Mouse (Mus musculus): Measurements from ENCODE around the gene Slc8b1. TPM values are rescaled to one million over a fixed set of nuclear protein-coding genes. Genes with fewer than 3 reads are reported as not detected.
A peak's percentile ranks its signal among the peaks of the same experiment; 100 is the strongest.

The Slc8b1 gene
- total and polyA plus RNA-seq, 3 experiments: 3.2 to 5.8 (median 5.1) TPM

- H3K4me1 ChIP-seq (ENCODE audit: control insufficient read depth in 1 of 2, insufficient read depth in 2 of 2): peaks cover 11 to 58% of the 10 kb centered on the region in 2 experiments
- dilution Hi-C loops (cut with MboI; ENCODE audit: extremely low pct_ligation_motif_present, extremely low pct_unique_long_range_greater_than_20kb, low sequenced_read_pairs): no loop called here
- in situ Hi-C loops (cut with MboI; ENCODE audit: low pct_ligation_motif_present, low pct_unique_long_range_greater_than_20kb, low sequenced_read_pairs): loop anchor here (25.0 kb wide), 1 partner anchor 210 kb away; the partner anchor contains the start of gene Dtx1
- peaks cover 12% of the 10 kb centered on the region for H3K79me2 ChIP-seq (replicated peaks; ENCODE audit: control insufficient read depth, extremely low read depth, insufficient read depth, poor library complexity, severe bottlenecking)
- DNase-seq (ENCODE audit: extremely low read depth): peak; percentile 84
- peak overlapping the region; percentile 29; the same call in 1 of the 2 replicates for H3K27ac ChIP-seq (ENCODE audit: insufficient read depth, low read depth)
- peaks cover 12 to 28% of the 10 kb centered on the region in 2 experiments for H3K36me3 ChIP-seq (replicated peaks in 1 of 2; ENCODE audit: control insufficient read depth in 1 of 2, insufficient read depth in 1 of 2, low read length in 1 of 2)
- peak overlapping the region; percentile 85 to 89 (median 87) for H3K4me3 ChIP-seq (replicated peaks in 1 of 3; ENCODE audit: low read depth in 2 of 3, low read length in 2 of 3, poor library complexity in 1 of 3)
- no peak for TF ChIP-seq POLR2AphosphoS2 (IDR thresholded peaks at IDR 0.05; ENCODE audit: low read depth, low read length)
- peak; percentile 13; the same call in 1 of the 2 replicates for TF ChIP-seq CHD1 (IDR thresholded peaks at IDR 0.05; ENCODE audit: low read depth, low read length)
- peak; percentile 67 for TF ChIP-seq IRF4 (IDR thresholded peaks at IDR 0.05; ENCODE audit: low read depth, low read length)
- TF ChIP-seq HCFC1 (IDR thresholded peaks at IDR 0.05; ENCODE audit: low read depth, low read length): no peak
- TF ChIP-seq TCF12 (IDR thresholded peaks at IDR 0.05; ENCODE audit: low read depth, low read length): 0 out of 2 replicates have a peak, but pooled peaks have one; percentile 42
- no peak for TF ChIP-seq POLR2A (IDR thresholded peaks at IDR 0.05; ENCODE audit: low read depth, low read length)
- 0 out of 2 replicates have a peak, but pooled peaks have one; percentile 27 for TF ChIP-seq CHD2 (IDR thresholded peaks at IDR 0.05; ENCODE audit: low read length)
- no peak for TF ChIP-seq TBP (conservative IDR thresholded peaks at IDR 0.05; ENCODE audit: low read depth, low read length)
- no peak for TF ChIP-seq ZNF384 (IDR thresholded peaks at IDR 0.05; ENCODE audit: low read depth, low read length)
- TF ChIP-seq MAZ (IDR thresholded peaks at IDR 0.05; ENCODE audit: low read depth, low read length): 0 out of 2 replicates have a peak, but pooled peaks have one; percentile 26
- TF ChIP-seq RAD21 (IDR thresholded peaks at IDR 0.05; ENCODE audit: low read depth, low read length): no peak
- TF ChIP-seq BHLHE40 (IDR thresholded peaks at IDR 0.05; ENCODE audit: low read depth, low read length): peak; percentile 45; the same call in 1 of the 2 replicates
- TF ChIP-seq MXI1 (IDR thresholded peaks at IDR 0.05; ENCODE audit: low read depth, low read length): peak; percentile 45
- TF ChIP-seq ETS1 (conservative IDR thresholded peaks at IDR 0.05; ENCODE audit: low read depth, low read length): peak; percentile 82
- peaks cover 9% of the 10 kb centered on the region for H3K27me3 ChIP-seq (replicated peaks)
- peak overlapping the region; percentile 87 for H3K9ac ChIP-seq (ENCODE audit: insufficient read depth, low read depth)
- H3K4me2 ChIP-seq (ENCODE audit: insufficient read depth, low read depth, poor library complexity, severe bottlenecking): peak overlapping the region; percentile 89
- no peaks in the 10 kb centered on the region for H3K9me3 ChIP-seq (replicated peaks; ENCODE audit: low read length)
Measured at GRCm38 (mm10) chr5:120502147-120502621, 8.8 kb upstream of the Slc8b1 start.

GRCm38 (mm10) chr5:120502675-120503143 lies 8.3 kb upstream of the Slc8b1 start:
- H3K4me1 ChIP-seq (ENCODE audit: control insufficient read depth in 1 of 2, insufficient read depth in 2 of 2): peaks cover 11 to 57% of the 10 kb centered on the region in 2 experiments
- in situ Hi-C loops (cut with MboI; ENCODE audit: low pct_ligation_motif_present, low pct_unique_long_range_greater_than_20kb, low sequenced_read_pairs): loop anchor here (25.0 kb wide), 1 partner anchor 210 kb away; the partner anchor contains the start of gene Dtx1
- H3K4me2 ChIP-seq (ENCODE audit: insufficient read depth, low read depth, poor library complexity, severe bottlenecking): peak overlapping the region; percentile 89
- no peaks in the 10 kb centered on the region for H3K9me3 ChIP-seq (replicated peaks; ENCODE audit: low read length)
- H3K27ac ChIP-seq (ENCODE audit: insufficient read depth, low read depth): peak overlapping the region; percentile 29
- peaks cover 12 to 23% of the 10 kb centered on the region in 2 experiments for H3K36me3 ChIP-seq (replicated peaks in 1 of 2; ENCODE audit: control insufficient read depth in 1 of 2, insufficient read depth in 1 of 2, low read length in 1 of 2)
- dilution Hi-C loops (cut with MboI; ENCODE audit: extremely low pct_ligation_motif_present, extremely low pct_unique_long_range_greater_than_20kb, low sequenced_read_pairs): no loop called here
- peak overlapping the region; percentile 85 to 89 (median 87) for H3K4me3 ChIP-seq (replicated peaks in 1 of 3; ENCODE audit: low read depth in 2 of 3, low read length in 2 of 3, poor library complexity in 1 of 3)
- H3K9ac ChIP-seq (ENCODE audit: insufficient read depth, low read depth): peak overlapping the region; percentile 87
- DNase-seq (ENCODE audit: extremely low read depth): no peak
- peaks cover 12% of the 10 kb centered on the region for H3K27me3 ChIP-seq (replicated peaks)
- H3K79me2 ChIP-seq (replicated peaks; ENCODE audit: control insufficient read depth, extremely low read depth, insufficient read depth, poor library complexity, severe bottlenecking): peaks cover 12% of the 10 kb centered on the region
- TF ChIP-seq POLR2A (IDR thresholded peaks at IDR 0.05; ENCODE audit: low read depth, low read length): no peak
- peak; percentile 59; the same call in 1 of the 2 replicates for TF ChIP-seq TCF12 (IDR thresholded peaks at IDR 0.05; ENCODE audit: low read depth, low read length)
